Mouse (Mus musculus) brain, embryonic 14.5 days (tissue): Measurements from ENCODE around the gene 4833439L19Rik.

ENCODE experiments used
- CTCF ChIP-seq: fragments of 200-500 bp; IDR thresholded peaks from 2 replicates; pipeline ENCODE4 v1.5.1; 2012; ENCODE audit warnings: inconsistent platforms, mild to moderate bottlenecking, moderate library complexity, borderline replicate concordance; ENCODE audit not compliant: insufficient read depth, insufficient read length; ENCODE audit errors: extremely low read depth
- POLR2A ChIP-seq: fragments of 200-500 bp; IDR thresholded peaks from 2 replicates; pipeline ENCODE4 v1.6.1; 2012; ENCODE audit warnings: mild to moderate bottlenecking, inconsistent platforms, borderline replicate concordance; ENCODE audit not compliant: poor library complexity, insufficient read depth, insufficient read length, severe bottlenecking; ENCODE audit errors: extremely low read depth

GRCm38 (mm10) chr13:54565594-54566345, 535 bp upstream of the 4833439L19Rik start:
- TF ChIP-seq CTCF (peak; percentile 56), POLR2A (no peak)
